Mouse (Mus musculus): ENCODE results near the gene Pde5a. TPM values are rescaled to one million over a fixed set of nuclear protein-coding genes. Genes with fewer than 3 reads are reported as not detected.

The Pde5a gene
- polyA plus RNA-seq, 1 experiment from 2014 or later: 17.0 TPM

- no peaks in the 10 kb centered on the region for H3K27me3 ChIP-seq (ENCODE audit: control insufficient read depth, insufficient read depth, low read length)
- H3K9ac ChIP-seq (ENCODE audit: low read length): no peak overlapping the region
- 95% methylated on average over 15 of the region's 15 CpGs for WGBS
- peaks cover 5% of the 10 kb centered on the region for H3K9me3 ChIP-seq (replicated peaks; ENCODE audit: control insufficient read depth, low read length)
- H3K36me3 ChIP-seq (ENCODE audit: control insufficient read depth, insufficient read depth, low read length): peaks cover 5% of the 10 kb centered on the region
- H3K4me1 ChIP-seq (ENCODE audit: control insufficient read depth, insufficient read depth, low read length): peaks cover 11% of the 10 kb centered on the region
- no peak overlapping the region for H3K27ac ChIP-seq (ENCODE audit: low read length)
- no peak overlapping the region for H3K4me3 ChIP-seq (replicated peaks; ENCODE audit: low read length)
- no peak overlapping the region for H3K4me2 ChIP-seq (ENCODE audit: low read depth, low read length)
- ATAC-seq (ENCODE audit: insufficient read depth, low FRiP score): no peak
Observed at GRCm38 (mm10) chr3:122739460-122739859, 10.7 kb downstream of the Pde5a start.

GRCm38 (mm10) chr3:122744265-122744664, 15.5 kb downstream of the Pde5a start:
- Histone ChIP-seq H3K9ac (ENCODE audit: low read length) (no peak overlapping the region), H3K9me3 (replicated peaks; ENCODE audit: control insufficient read depth, low read length) (peaks cover 16% of the 10 kb centered on the region), H3K27ac (ENCODE audit: low read length) (no peak overlapping the region), H3K4me2 (ENCODE audit: low read depth, low read length) (no peak overlapping the region), H3K4me1 (ENCODE audit: control insufficient read depth, insufficient read depth, low read length) (no peaks in the 10 kb centered on the region), H3K27me3 (ENCODE audit: control insufficient read depth, insufficient read depth, low read length) (no peaks in the 10 kb centered on the region), H3K36me3 (ENCODE audit: control insufficient read depth, insufficient read depth, low read length) (peaks cover 16% of the 10 kb centered on the region), H3K4me3 (replicated peaks; ENCODE audit: low read length) (no peak overlapping the region)
- ATAC-seq (ENCODE audit: insufficient read depth, low FRiP score): no peak
- 88% methylated on average over 3 of the region's 3 CpGs for WGBS

DNA sequence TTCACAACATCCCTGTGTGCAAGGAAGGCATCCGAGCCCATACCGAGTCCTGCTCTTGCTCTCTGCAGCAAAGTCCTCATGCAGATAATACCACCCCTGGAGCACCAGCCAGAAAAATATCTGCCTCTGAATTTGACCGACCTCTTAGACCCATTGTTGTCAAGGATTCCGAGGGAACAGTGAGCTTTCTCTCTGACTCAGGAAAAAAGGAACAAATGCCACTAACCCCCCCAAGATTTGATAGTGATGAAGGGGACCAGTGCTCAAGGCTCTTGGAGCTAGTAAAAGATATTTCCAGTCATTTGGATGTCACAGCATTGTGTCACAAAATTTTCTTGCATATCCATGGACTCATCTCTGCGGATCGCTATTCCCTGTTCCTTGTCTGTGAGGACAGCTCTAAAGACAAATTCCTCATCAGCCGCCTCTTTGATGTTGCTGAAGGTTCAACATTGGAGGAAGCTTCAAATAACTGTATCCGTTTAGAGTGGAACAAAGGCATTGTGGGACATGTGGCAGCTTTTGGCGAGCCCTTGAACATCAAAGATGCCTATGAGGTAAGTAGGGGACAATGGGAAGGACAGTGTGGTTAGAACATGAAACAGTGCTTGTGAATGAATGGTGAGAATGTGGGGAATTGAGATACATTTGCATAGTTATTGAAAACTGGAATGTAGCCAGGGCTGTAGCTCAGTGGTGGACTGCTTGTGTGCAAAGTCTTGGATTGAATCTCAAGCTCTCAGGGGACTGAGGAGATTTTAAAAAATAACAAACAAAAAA, 19.4 kb downstream of the Pde5a start:
- no peak overlapping the region for H3K4me3 ChIP-seq (replicated peaks; ENCODE audit: low read length)
- no peak overlapping the region for H3K9ac ChIP-seq (ENCODE audit: low read length)
- WGBS: 85% methylated on average over 9 of the region's 9 CpGs
- no peak overlapping the region for H3K4me2 ChIP-seq (ENCODE audit: low read depth, low read length)
- ATAC-seq (ENCODE audit: insufficient read depth, low FRiP score): no peak
- peaks cover 12% of the 10 kb centered on the region for H3K36me3 ChIP-seq (ENCODE audit: control insufficient read depth, insufficient read depth, low read length)
- no peaks in the 10 kb centered on the region for H3K27me3 ChIP-seq (ENCODE audit: control insufficient read depth, insufficient read depth, low read length)
- H3K27ac ChIP-seq (ENCODE audit: low read length): no peak overlapping the region
- no peaks in the 10 kb centered on the region for H3K4me1 ChIP-seq (ENCODE audit: control insufficient read depth, insufficient read depth, low read length)
- H3K9me3 ChIP-seq (replicated peaks; ENCODE audit: control insufficient read depth, low read length): peaks cover 11% of the 10 kb centered on the region

DNA sequence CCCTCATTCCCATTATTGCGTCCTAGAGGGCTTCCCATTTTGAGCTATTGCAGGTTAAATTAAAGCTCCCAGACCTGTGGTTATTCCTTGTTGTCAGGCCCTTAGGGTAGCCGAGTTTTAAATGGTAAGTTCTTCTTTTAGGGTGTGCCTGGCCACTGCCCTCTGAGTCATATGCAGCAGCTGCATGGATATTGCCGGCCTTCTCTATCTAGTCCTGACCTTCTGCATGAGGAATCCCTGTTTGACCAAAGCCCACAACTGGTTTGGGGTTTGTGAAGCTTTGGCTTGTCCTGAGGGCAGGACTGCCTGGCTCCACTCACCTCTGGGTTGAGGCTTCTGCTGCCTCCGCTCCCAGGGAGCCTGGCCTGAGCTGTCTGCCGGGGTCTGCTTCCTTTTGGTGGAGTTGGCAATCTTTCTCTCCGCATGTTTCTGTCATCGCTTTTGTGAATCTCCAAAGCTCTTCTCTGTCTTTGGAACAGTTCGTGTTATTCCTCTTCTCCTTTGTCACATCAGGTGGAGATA, 34.6 kb downstream of the Pde5a start:
- ATAC-seq (ENCODE audit: insufficient read depth, low FRiP score): no peak
- Histone ChIP-seq H3K4me2 (ENCODE audit: low read depth, low read length) (0 out of 2 replicates have a peak overlapping the region, but pooled peaks have one; percentile 17), H3K9me3 (replicated peaks; ENCODE audit: control insufficient read depth, low read length) (no peaks in the 10 kb centered on the region), H3K27me3 (ENCODE audit: control insufficient read depth, insufficient read depth, low read length) (no peaks in the 10 kb centered on the region), H3K36me3 (ENCODE audit: control insufficient read depth, insufficient read depth, low read length) (peaks cover 5% of the 10 kb centered on the region; the same call in 1 of the 2 replicates), H3K27ac (ENCODE audit: low read length) (peak overlapping the region; percentile 57), H3K4me1 (ENCODE audit: control insufficient read depth, insufficient read depth, low read length) (peaks cover 12% of the 10 kb centered on the region; the same call in 1 of the 2 replicates), H3K9ac (ENCODE audit: low read length) (no peak overlapping the region), H3K4me3 (replicated peaks; ENCODE audit: low read length) (no peak overlapping the region)
- 69% methylated on average over 8 of the region's 8 CpGs for WGBS

- H3K9me3 ChIP-seq (replicated peaks; ENCODE audit: control insufficient read depth, low read length): no peaks in the 10 kb centered on the region
- H3K4me1 ChIP-seq (ENCODE audit: control insufficient read depth, insufficient read depth, low read length): peaks cover 12% of the 10 kb centered on the region; the same call in 1 of the 2 replicates
- H3K4me3 ChIP-seq (replicated peaks; ENCODE audit: low read length): no peak overlapping the region
- WGBS: 44% methylated on average over 14 of the region's 14 CpGs
- H3K36me3 ChIP-seq (ENCODE audit: control insufficient read depth, insufficient read depth, low read length): peaks cover 5% of the 10 kb centered on the region; the same call in 1 of the 2 replicates
- no peak overlapping the region for H3K9ac ChIP-seq (ENCODE audit: low read length)
- 0 out of 2 replicates have a peak overlapping the region, but pooled peaks have one; percentile 17 for H3K4me2 ChIP-seq (ENCODE audit: low read depth, low read length)
- ATAC-seq (ENCODE audit: insufficient read depth, low FRiP score): no peak
- 0 out of 2 replicates have a peak overlapping the region, but pooled peaks have one; percentile 23 for H3K27ac ChIP-seq (ENCODE audit: low read length)
- no peaks in the 10 kb centered on the region for H3K27me3 ChIP-seq (ENCODE audit: control insufficient read depth, insufficient read depth, low read length)
Observed at GRCm38 (mm10) chr3:122763768-122764167, 35.0 kb downstream of the Pde5a start.

GRCm38 (mm10) chr3:122766930-122767329, 38.2 kb downstream of the Pde5a start:
- Histone ChIP-seq H3K4me2 (ENCODE audit: low read depth, low read length) (no peak overlapping the region), H3K4me1 (ENCODE audit: control insufficient read depth, insufficient read depth, low read length) (peaks cover 12% of the 10 kb centered on the region; the same call in 1 of the 2 replicates), H3K9me3 (replicated peaks; ENCODE audit: control insufficient read depth, low read length) (no peaks in the 10 kb centered on the region), H3K36me3 (ENCODE audit: control insufficient read depth, insufficient read depth, low read length) (peaks cover 5% of the 10 kb centered on the region; the same call in 1 of the 2 replicates), H3K27ac (ENCODE audit: low read length) (0 out of 2 replicates have a peak overlapping the region, but pooled peaks have one; percentile 34), H3K9ac (ENCODE audit: low read length) (no peak overlapping the region), H3K27me3 (ENCODE audit: control insufficient read depth, insufficient read depth, low read length) (no peaks in the 10 kb centered on the region), H3K4me3 (replicated peaks; ENCODE audit: low read length) (no peak overlapping the region)
- 37% methylated on average over 4 of the region's 4 CpGs for WGBS
- no peak for ATAC-seq (ENCODE audit: insufficient read depth, low FRiP score)

- 70% methylated on average over 5 of the region's 5 CpGs for WGBS
- ATAC-seq (ENCODE audit: insufficient read depth, low FRiP score): no peak
- Histone ChIP-seq H3K9ac (ENCODE audit: low read length) (no peak overlapping the region), H3K4me3 (replicated peaks; ENCODE audit: low read length) (no peak overlapping the region), H3K9me3 (replicated peaks; ENCODE audit: control insufficient read depth, low read length) (no peaks in the 10 kb centered on the region), H3K27ac (ENCODE audit: low read length) (no peak overlapping the region), H3K4me2 (ENCODE audit: low read depth, low read length) (no peak overlapping the region), H3K27me3 (ENCODE audit: control insufficient read depth, insufficient read depth, low read length) (no peaks in the 10 kb centered on the region), H3K4me1 (ENCODE audit: control insufficient read depth, insufficient read depth, low read length) (peaks cover 11% of the 10 kb centered on the region; the same call in 1 of the 2 replicates), H3K36me3 (ENCODE audit: control insufficient read depth, insufficient read depth, low read length) (no peaks in the 10 kb centered on the region)
Observed at GRCm38 (mm10) chr3:122767841-122768240, 39.1 kb downstream of the Pde5a start.

DNA sequence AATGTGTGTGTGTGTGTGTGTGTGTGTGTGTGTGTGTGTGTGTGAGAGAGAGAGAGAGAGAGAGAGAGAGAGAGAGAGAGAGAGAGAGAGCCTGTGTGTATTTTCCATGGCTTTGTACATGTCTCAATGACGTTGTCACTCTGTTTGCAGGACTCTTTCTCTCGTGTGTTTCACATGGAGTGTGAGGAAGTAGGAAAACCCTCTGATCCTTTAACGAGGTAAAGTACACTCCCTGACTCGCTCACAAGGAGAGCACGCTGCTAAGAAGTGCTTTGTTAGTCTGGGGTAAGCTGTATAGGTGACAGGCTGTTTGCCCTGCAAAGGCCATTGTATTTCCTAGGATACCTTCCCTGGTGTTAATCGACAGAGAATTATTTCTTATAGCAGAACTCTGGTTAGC, 52.7 kb downstream of the Pde5a start:
- Histone ChIP-seq H3K9me3 (replicated peaks; ENCODE audit: control insufficient read depth, low read length) (no peaks in the 10 kb centered on the region), H3K27me3 (ENCODE audit: control insufficient read depth, insufficient read depth, low read length) (no peaks in the 10 kb centered on the region), H3K27ac (ENCODE audit: low read length) (no peak overlapping the region), H3K4me3 (replicated peaks; ENCODE audit: low read length) (no peak overlapping the region), H3K4me2 (ENCODE audit: low read depth, low read length) (no peak overlapping the region), H3K36me3 (ENCODE audit: control insufficient read depth, insufficient read depth, low read length) (0 out of 2 replicates have a peak, but pooled peaks cover 3% of the 10 kb centered on the region), H3K9ac (ENCODE audit: low read length) (no peak overlapping the region), H3K4me1 (ENCODE audit: control insufficient read depth, insufficient read depth, low read length) (no peaks in the 10 kb centered on the region)
- 57% methylated on average over 6 of the region's 6 CpGs for WGBS
- ATAC-seq (ENCODE audit: insufficient read depth, low FRiP score): no peak

- H3K27me3 ChIP-seq (ENCODE audit: control insufficient read depth, insufficient read depth, low read length): no peaks in the 10 kb centered on the region
- H3K36me3 ChIP-seq (ENCODE audit: control insufficient read depth, insufficient read depth, low read length): 0 out of 2 replicates have a peak, but pooled peaks cover 3% of the 10 kb centered on the region
- H3K4me2 ChIP-seq (ENCODE audit: low read depth, low read length): no peak overlapping the region
- no peak overlapping the region for H3K9ac ChIP-seq (ENCODE audit: low read length)
- no peaks in the 10 kb centered on the region for H3K9me3 ChIP-seq (replicated peaks; ENCODE audit: control insufficient read depth, low read length)
- no peak overlapping the region for H3K27ac ChIP-seq (ENCODE audit: low read length)
- no peak overlapping the region for H3K4me3 ChIP-seq (replicated peaks; ENCODE audit: low read length)
- ATAC-seq (ENCODE audit: insufficient read depth, low FRiP score): no peak
- H3K4me1 ChIP-seq (ENCODE audit: control insufficient read depth, insufficient read depth, low read length): no peaks in the 10 kb centered on the region
- 48% methylated on average over 1 of the region's 1 CpGs for WGBS
Observed at GRCm38 (mm10) chr3:122784245-122784644, 55.5 kb downstream of the Pde5a start.

All from stomach, embryonic 16.5 days (tissue).